Mouse (Mus musculus) ovary, postnatal 14 days (tissue): ENCODE results near the gene Morc3.
"Not testable (repeated sequence)": the region's sequence is repeated elsewhere in the genome, so short reads cannot be mapped to it uniquely, and the experiment has no call there.

ENCODE experiments used
- DNase-seq: peaks from one replicate; pipeline ENCODE4 v3.0.0; 2022; ENCODE audit warnings: low spot score

Morc3 gene

DNA sequence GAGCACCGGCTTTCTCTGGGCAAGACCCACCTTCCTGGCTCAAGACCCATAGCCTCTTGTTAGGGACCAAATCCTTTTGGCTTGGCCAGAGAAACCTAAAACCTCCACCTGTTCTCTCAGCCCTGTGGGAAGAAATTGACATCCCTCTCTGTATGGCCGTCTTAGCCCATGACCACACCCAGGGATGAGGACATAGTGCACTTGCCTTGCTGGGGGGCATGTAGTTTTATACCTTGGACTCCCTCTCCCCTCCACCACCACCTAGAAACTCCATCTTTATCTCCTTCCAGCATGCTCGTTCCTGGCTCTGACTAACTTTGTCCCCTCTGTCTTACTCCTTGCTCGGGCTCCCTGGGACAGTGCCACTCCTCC is 12.6 kb upstream of the Morc3 start:
- DNase-seq = no peak

DNA sequence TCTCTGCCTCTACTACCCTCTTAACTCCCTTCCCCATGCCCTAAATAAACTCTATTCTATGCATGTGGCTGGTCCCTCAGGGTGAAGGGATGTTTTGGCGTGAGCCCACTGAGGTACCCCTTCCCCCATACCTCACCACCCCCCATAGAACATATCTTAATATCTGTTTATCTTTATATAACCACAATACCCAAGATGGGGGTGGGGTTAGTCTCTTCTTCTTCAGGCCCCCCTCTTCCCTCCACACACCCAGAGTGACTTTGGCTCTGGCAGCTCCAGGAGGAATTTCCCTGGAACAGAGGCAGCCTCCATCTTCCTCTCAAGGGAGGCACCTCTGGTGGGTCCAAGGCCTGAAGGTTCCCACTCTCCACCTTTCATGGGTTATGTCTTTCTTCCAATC is 11.9 kb upstream of the Morc3 start:
- DNase-seq = no peak

DNA sequence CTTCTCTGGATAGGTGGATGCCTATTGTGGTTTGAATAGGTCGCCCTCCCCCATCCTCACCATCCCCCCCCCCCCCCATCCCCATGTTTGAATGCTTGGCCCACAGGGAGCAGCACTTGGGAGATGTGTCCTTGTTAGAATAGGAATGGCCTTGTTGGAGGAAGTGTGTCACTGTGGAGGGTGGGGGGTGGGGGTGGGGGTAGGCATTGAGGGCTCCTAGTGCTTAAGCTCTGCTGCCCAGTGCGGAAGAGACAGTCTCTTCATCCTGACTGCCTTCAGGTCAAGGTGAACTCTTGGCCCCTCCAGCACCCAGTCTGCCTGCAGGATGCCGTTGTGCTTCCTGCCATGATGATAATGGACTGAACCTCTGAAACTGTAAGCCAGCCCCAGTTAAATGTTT is 10.2 kb upstream of the Morc3 start:
- no peak for DNase-seq

DNA sequence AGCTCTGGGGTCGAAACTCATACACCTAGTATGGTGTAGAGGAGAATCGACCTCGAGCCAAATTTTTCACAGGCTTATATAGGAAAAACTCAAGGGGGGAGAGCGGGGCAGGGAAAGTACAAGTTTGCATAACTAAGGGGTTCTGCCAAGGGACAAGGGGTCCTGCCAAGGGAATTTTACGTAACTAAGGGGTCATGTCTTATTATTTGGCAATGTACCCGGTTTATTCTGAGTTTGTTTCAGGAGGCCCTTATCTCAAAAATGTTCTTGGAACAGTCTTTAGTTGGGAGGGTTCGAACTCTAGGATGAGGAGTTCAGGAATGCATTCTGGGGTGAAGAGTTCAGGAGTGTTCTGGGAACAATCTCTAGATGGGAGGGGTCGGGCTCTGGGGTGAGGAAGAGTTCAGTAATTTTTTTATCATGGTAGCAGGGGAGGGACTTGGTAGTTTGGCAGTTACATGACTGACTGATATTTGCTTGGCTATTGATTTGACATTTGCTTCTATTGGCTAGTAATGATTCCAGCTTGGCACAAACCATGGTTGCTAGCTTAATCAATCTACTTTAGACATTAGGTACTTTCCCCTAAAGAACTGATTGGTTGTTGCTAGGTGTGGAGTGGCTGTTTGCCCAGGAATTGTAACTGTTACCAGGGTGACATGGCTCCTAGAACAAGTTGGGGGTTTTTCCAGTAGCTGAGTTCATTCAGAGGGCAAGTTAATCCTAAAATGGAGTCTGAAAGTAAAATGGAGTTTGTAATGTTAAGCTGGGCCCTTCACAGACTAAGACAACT is 9.3 kb upstream of the Morc3 start:
- not testable (repeated sequence) for DNase-seq

DNA sequence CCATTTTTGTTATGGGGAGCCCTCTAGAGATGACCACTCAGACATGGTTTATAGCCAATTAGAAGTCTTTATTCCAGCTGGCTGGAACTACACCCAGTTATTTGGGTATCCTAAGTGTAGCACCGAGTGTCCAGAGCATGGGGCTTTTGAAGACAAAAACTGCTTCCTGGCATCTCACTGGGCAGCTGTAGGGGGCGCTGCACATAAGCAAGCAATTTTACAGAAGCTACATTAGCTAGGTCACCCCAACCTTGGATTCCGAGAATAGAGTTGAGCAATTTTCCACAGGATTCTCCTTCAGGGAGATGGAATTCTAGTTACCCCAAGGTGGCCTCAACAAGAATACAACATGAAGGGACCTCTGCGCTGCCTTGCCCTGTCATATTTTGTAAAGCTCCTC is 7.1 kb upstream of the Morc3 start:
- no peak for DNase-seq

DNA sequence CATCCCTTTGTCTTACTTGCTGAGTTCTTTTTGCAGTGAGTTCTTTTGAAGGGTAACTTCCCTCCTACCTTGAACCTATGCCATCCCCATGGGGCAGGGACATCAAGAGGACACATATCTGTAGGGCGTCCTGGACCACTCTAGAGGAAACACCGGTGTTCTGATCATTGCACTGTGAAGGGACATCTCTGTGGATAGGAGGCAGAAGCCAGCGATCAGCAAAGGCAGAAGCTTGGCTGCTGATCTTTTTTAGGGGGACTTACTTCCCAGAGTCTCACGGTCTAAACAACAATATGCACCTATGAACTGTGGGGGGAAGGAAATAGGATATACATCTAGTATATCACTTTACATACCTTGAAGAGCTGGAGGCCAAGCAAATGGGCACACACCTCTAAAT is 6.5 kb upstream of the Morc3 start:
- DNase-seq = no peak

DNA sequence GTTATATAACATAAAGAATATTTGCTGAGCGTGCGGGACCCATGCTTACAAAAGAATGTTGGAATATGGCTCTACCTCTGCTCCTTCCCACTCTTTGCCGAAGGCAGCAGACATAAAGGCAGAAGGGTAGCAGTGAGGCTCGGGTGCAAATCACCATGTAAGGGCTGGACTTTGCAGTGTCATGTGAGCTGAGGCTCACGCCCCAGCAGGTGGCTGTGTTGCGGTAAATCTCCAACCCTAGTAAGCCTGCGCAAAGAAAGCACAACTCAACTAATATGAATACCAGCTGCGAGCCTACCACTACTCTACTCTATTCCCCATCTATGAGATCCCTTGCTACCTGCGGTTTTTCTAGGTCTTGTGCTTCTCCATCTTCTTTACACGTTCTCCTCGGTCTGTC is 5.9 kb upstream of the Morc3 start:
- DNase-seq = no peak

DNA sequence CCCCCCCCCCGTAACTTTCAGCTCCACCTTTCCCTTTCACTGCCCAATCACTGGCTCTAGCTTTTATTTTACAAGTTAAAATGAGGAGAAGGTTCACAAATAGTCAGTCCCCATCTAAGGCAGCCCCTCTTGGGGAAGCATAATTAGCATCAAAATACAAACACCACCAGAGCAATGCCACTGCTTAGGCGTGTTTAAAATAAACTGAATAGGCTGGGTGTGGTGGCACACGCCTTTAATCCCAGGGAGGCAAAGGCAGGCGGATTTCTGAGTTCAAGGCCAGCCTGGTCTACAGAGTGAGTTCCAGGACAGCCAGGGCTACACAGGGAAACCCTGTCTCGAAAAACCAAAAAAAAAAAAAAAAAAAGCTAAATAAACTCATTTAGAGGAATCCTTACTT is 5.4 kb upstream of the Morc3 start:
- DNase-seq = not testable (repeated sequence)

DNA sequence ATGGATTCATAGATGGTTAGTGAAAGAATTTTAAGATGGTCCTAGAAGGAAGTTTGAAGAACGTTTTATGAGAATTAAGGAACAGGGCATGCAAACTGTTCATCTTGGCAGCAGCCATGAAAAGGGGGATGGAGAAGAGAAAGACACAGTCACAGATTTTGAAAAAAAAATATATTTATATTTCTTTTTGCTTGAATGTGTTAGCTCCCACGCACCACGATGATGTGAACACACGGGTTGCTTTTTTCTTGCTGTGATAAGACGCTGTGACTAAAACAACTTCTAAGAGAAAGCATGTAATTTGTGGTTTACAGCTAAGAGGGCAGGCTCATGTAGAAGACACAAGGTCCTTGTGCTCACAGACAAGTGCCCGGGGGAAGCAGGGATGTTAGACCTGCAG is 5.0 kb upstream of the Morc3 start:
- DNase-seq = no peak

DNA sequence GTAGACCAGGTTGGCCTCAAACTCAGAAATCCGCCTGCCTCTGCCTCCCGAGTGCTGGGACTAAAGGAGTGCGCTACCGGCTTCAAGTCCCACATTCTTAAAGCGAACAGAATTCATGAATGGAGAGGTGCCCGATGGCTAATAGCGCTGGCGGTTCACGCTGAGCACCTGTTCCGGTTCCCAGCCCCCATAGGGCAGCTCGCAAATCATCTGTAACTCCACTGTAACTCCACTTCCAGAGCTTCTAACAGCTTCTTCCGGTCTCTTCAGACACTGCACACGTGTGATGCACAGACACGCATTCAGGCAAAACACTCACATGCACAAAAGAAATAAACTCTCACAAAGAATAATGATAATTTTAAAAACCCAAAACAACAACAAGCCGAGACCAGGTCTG is 2.4 kb upstream of the Morc3 start:
- DNase-seq = no peak

DNA sequence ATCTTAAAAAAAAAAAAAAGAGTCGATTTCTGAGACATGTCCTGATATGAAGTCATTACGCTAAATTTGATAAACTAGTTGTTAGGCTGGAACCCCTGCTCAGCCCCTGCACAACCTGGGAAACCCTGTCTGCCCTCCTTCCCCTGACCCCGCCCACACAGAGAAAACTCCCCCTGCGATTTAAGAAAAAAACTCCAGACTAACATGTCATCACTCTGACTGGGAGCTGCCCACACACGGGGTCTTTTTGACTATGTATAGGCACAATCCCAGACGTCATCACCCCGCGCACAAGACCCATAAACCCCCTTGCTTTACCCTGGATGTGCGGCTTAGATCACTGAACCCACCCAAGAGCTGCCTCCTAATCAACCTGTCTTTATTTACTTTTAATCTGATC is 1.9 kb upstream of the Morc3 start:
- DNase-seq = no peak

DNA sequence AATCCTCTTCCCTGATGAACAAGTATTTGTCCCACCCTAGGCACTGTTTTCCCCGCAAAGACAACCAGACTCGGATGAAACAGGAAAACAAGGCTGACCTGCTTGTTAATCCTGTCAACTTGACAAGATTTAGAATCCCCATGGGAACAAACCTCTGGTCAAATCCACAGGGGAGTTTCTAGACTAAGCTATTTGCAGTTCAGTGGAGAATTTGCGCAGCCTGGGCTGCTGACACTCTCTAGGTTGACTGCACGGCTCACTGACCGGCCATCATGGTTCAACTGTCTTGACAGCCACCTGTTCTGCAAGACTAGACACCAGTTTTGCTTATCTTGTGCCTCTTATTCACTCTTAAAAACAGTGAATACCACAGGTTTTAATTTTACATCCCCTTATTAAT is 1.0 kb upstream of the Morc3 start:
- no peak for DNase-seq

DNA sequence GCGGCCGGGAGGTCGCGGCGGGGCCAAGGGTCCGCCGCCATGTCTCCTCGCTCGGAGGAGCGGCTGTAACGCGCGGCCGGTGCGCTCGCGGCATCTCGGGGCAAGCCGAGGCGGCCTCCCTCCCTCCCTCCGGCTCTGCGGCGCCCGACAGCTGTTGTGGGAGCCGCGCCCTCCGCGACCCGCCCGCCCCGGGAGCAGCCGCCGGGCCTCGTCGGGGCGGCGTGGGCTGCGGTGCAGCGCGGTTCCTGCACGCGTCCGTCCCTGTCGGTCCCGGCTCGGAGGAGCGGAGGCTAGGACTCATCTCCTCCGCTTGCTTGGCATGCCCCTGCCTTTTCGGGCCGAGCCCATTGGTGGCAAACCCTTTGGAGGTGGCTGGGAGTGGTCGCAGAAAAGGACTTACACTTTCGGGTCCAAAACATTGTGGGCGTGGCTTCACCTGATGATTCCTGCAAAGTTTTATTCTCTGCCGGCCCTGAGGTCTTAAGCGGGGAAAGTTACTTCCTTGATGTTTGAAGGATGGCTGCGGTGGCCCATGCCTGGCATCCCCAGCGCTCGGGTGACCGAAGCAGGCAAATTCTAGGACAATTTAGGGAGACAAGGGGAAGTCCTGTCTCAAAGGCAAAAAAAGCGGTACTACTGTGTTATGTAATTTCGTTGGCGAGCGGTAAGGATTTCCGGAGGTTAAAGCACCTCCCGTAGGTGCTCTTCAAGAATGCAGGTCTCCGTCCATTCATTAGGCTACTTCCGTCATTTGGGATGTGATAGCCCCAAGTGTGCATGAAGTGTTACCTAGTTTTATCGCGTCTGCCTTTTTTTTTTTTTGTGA is 743 bp downstream of the Morc3 start:
- DNase-seq = no peak

DNA sequence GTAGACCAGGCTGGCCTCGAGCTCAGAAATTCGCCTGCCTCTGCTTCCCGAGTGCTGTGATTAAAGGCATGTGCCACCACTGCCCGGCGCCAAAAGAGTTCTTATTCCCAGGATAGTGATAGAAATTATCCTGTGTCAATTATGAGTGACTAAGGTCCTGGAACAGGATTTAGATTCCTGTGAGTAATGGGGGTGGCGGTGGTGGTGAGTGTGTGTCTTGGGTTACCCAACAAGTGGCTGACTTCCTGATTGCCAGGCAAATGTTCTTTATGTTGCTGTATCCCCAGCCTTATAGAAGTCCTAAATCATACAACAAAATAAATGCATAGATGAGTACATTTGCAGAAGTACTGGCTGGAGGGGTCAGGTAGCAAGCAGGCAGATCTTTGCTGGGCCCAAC is 1.6 kb downstream of the Morc3 start:
- DNase-seq = no peak

DNA sequence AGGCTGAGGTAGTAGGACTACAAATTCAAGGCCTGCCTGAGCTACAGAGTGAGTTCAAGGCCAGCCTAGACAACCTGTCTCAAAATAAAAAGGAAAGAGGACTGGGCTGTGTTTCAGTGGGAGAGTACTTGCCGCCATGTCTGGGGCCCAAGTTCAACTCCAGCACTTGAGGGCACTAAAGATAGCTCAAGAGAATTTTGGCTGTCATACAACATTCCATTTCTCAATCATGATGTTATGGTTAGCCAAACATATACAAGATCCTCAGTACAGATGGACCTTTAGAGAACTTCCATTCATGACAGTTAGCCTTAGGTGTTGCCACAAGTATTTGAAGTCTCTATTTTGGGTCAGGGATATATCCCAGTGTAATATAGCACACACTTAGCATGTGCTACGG is 2.2 kb downstream of the Morc3 start:
- DNase-seq = no peak

DNA sequence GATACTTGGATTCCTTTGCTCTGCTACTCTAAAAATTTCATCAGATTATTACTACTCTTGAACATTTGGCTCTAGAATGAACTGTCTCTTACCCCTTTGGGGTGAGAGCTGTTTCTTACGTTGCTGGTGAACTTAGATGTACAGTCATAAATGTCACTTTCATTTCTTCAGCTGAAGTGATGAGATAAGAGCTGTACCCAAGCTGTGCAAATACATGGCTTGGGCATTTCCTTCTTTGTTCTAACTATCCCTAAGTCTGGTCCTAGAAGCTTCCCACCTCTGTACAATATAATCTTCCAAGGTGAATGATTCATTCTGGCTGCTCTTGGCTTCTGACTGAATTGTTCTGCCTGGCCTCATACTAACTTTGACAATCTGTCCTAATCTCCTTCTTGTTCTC is 7.1 kb downstream of the Morc3 start:
- no peak for DNase-seq

DNA sequence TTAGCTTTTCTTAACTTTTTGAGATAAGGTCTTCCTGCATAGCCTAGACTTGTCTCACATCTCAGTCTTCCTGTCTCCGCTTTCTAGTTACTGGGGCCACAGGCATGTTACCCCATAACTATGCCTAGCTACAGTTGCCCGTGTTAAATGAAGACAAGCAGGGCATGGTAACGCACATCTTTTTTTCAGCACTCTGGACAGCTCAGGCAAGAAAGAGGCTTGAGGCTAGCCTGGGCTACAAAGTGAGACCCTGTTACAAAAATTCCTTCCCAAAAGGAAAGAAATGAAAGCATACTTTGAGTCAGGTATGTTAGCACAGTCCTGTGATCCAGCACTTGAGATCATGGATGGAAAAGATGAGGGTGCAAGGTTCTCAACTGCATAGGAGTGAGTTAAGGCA is 18.6 kb downstream of the Morc3 start:
- DNase-seq = no peak

DNA sequence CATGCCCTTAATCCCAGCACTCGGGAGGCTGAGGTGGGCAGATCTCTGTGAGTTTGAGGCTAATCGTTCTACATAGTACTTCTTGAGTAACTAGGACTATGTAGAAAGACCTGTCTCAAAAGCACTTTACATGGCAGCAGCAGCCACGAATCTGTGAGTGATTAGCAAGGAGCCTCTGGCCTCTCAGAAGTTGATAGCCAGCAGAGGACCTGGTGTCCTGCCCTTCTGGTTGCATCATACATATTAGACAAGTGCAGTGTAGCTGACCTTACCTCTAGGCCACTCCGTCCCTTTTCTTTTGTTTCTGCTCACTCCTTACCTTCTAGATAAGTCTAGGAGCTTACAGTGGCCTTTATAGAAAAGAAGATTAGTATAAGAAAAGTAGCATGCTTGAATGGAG is 28.0 kb downstream of the Morc3 start:
- DNase-seq = no peak

DNA sequence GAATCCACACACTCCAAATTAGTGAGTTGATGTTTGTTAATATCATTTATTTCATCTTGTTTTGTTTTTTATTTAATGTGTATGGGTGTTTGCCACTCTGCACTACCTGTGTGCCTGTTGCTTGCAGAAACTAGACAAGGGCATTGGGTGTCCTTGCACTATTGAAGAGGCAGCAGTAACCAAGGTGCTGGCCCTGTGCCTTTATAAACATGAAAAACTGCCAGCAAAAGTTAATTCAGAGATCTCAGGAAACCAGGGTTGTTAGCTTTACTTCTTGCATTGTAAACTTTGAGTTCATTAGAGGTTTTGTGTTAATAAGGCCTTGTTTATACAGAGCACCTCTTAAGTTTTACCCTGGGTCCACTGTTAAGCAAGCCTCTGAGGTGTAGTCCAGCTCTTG is 28.8 kb downstream of the Morc3 start:
- no peak for DNase-seq

DNA sequence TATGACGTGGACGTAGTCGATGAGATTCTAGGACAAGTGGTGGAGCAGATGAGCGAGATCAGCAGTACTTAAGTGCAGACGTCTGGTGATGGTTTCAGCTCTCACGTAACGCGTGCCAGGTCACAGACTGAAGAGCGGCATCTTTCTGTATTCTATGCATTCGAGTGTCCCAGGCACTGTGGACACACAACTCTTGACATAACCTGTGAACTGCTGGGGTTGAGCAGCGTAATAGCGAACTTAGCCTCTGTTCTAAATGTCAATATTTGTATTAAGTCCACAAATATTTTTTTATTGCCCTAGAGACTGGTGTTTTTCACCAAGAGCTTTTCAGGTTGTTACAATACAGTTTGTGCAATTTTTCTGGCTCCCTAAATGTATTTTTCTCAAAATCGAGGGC is 42.9 kb downstream of the Morc3 start:
- no peak for DNase-seq

DNA sequence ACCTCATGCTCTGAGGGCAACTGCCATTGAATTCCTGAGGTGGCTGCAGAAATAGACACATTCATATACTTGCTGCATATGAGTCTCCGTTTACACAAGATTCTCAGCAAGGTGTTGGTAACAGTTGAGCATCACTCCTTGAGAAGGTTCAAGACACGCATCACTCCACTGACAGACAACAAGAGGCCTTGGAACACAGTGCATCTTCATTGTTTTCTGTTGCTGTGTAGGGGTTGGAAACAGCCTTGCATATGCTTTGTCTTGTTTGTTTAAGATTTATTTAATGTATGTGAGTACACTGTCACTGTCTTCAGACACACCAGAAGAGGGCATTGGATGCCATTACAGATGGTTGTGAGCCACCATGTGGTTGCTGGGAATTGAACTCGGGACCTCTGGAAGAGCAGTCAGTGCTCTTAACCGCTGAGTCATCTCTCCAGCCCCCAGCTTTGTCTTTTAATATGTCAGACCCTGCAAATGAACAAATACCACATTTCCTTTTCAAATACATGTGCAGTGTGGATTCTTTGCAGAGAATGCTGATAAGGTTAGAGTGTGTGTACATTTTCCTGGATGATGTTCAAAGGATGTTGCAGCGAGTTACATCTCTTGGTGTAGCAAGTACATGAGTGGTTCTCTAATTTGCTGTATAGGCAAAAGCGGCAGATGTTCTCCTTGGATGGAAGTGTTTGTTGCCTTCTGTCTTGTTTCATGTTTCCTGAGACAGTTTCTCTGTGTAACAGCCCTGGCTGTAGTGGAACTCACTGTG is 45.9 kb downstream of the Morc3 start:
- DNase-seq = no peak

DNA sequence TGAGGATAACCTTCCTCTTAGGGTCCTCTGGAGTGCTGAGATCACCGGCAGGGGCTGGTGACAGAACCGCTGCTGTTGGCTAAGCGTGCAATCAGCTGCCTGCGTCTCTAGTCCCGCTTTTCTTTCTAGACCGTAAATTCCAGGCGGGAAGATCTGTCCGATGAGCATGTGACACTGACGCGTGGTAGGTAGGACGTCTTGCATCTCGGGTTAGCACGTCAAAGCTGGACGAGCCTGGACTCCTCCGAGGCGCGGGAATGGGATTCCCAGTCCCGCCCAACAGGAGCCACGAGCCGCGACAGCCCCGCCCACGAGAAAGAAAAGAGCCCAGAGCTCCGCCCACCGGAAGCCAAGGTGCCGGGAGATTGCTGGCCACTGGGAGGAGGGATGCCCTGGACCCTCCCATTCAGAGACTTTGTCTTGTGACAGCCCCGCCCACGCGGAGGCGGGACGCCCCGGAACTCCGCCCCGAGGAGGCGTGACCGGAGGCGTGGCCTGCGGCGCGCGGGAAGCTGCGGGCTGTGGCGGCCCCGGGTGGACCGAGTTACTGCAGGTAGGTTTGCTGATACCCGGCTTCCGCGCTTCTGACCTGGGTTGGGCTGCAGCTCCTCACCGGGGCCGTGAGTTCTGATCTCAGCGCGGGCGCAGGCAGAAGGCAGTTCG is 51.6 kb downstream of the Morc3 start, which contains the start of gene Chaf1b:
Chaf1b (plus strand) TSS at position 479 of the 663 bp plus-strand sequence.
- DNase-seq = peak; percentile 99
